Mouse (Mus musculus): ENCODE data around the gene 4930524B15Rik. TPM values are rescaled to one million over a fixed set of nuclear protein-coding genes. Genes with fewer than 3 reads are reported as not detected.
"Not testable (repeated sequence)": the region's sequence is repeated elsewhere in the genome, so short reads cannot be mapped to it uniquely, and the experiment has no call there.

Gene 4930524B15Rik
- polyA plus RNA-seq, 1 experiment from 2014 or later, result 0.32 TPM

DNA sequence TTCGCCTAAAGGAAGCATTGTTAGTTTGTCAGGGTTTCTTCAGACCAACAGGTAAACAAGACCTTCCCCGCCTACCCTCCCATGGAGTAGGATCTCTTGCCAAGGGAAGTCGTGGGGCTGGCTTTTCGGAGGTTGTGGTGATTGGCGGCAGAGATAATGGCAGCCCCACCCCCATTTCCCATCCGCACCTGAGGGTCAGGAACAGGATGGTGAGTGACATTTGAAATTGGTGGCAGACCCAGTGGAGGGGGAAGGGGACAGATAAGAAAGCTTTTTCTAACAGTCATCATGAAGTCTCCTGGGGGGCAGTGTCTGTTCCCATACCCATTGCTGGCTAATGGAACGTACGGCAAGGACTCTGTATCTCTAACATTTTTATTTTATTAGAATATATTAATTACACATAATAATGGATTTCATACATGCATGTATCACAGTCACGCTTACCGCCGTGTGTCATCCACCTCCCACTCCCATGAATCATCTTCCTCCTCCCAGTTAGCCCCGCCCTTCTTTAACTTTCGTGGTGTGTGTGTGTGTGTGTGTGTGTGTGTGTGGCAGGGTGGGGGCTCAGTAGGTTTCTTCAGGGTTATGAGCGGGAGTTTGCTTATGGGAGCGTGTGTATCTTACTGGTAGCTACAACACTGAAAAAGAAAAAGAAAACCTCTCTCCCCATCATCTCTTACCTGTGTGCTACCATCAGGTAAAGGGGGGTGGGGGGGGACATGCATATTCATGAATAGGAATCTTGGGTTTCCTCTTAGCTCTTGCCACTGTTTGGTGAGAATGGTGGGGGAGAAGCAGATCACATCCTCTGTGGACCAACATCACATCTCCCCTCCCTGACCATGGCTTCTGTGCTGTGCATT lies 16.7 kb upstream of the 4930524B15Rik start:
- Histone ChIP-seq H3K9me3 (ENCODE audit: control insufficient read depth, low read length) (no peaks in the 10 kb centered on the region), H3K27ac (ENCODE audit: low read depth, low read length) (no peak overlapping the region), H3K4me1 (replicated peaks; ENCODE audit: control insufficient read depth, insufficient read depth, low read length) (no peaks in the 10 kb centered on the region), H3K36me3 (ENCODE audit: control insufficient read depth, insufficient read depth, low read length) (no peaks in the 10 kb centered on the region), H3K27me3 (ENCODE audit: control insufficient read depth, insufficient read depth, low read length) (no peaks in the 10 kb centered on the region), H3K4me3 (ENCODE audit: low read depth, low read length) (peak overlapping the region; percentile 35), H3K4me2 (replicated peaks; ENCODE audit: low read depth, low read length) (peak overlapping the region; percentile 45), H3K9ac (ENCODE audit: low read depth, low read length) (peak overlapping the region; percentile 35)
- DNase-seq (ENCODE audit: low spot score) (peak; percentile 22), ATAC-seq (ENCODE audit: low FRiP score) (peak; percentile 65)
- 15% methylated on average over 15 of the region's 15 CpGs for WGBS

DNA sequence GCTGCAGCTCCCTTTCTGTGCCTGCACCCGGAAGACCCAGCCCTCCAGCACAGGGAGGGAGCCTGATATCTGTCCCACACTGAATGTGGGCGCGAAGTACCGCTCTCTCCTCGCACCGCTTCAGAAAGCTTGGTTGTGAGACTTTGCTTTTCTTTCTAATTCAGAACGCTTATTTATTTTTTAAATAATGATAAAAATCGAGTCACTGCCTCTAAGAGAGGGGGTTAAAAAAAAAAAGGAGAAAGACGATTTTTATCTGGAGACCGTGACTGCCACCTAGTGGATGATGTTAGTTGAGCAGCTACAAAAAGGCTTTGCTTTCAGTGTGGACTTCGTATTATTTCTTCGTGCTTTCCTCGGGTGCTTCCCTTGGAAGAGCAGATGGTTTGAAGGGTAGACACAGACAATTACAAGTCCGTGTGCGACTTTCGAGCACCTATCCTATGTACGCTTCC lies 16.0 kb upstream of the 4930524B15Rik start:
- Histone ChIP-seq H3K27me3 (ENCODE audit: control insufficient read depth, insufficient read depth, low read length) (no peaks in the 10 kb centered on the region), H3K4me2 (replicated peaks; ENCODE audit: low read depth, low read length) (peak overlapping the region; percentile 45), H3K9ac (ENCODE audit: low read depth, low read length) (peak overlapping the region; percentile 35), H3K4me3 (ENCODE audit: low read depth, low read length) (peak overlapping the region; percentile 35), H3K27ac (ENCODE audit: low read depth, low read length) (no peak overlapping the region), H3K9me3 (ENCODE audit: control insufficient read depth, low read length) (no peaks in the 10 kb centered on the region), H3K36me3 (ENCODE audit: control insufficient read depth, insufficient read depth, low read length) (no peaks in the 10 kb centered on the region), H3K4me1 (replicated peaks; ENCODE audit: control insufficient read depth, insufficient read depth, low read length) (no peaks in the 10 kb centered on the region)
- peak; percentile 91 for DNase-seq (ENCODE audit: low spot score)
- ATAC-seq (ENCODE audit: low FRiP score), result peak; percentile 87
- 2% methylated on average over 17 of the region's 17 CpGs for WGBS

GRCm38 (mm10) chr11:31960071-31960470 lies 5.3 kb upstream of the 4930524B15Rik start:
- Histone ChIP-seq H3K9ac (ENCODE audit: low read depth, low read length) (no peak overlapping the region), H3K27ac (ENCODE audit: low read depth, low read length) (no peak overlapping the region), H3K4me2 (replicated peaks; ENCODE audit: low read depth, low read length) (no peak overlapping the region), H3K4me1 (replicated peaks; ENCODE audit: control insufficient read depth, insufficient read depth, low read length) (no peaks in the 10 kb centered on the region), H3K4me3 (ENCODE audit: low read depth, low read length) (no peak overlapping the region), H3K9me3 (ENCODE audit: control insufficient read depth, low read length) (no peaks in the 10 kb centered on the region), H3K36me3 (ENCODE audit: control insufficient read depth, insufficient read depth, low read length) (no peaks in the 10 kb centered on the region), H3K27me3 (ENCODE audit: control insufficient read depth, insufficient read depth, low read length) (no peaks in the 10 kb centered on the region)
- DNase-seq (ENCODE audit: low spot score), result no peak
- ATAC-seq (ENCODE audit: low FRiP score), result no peak

DNA sequence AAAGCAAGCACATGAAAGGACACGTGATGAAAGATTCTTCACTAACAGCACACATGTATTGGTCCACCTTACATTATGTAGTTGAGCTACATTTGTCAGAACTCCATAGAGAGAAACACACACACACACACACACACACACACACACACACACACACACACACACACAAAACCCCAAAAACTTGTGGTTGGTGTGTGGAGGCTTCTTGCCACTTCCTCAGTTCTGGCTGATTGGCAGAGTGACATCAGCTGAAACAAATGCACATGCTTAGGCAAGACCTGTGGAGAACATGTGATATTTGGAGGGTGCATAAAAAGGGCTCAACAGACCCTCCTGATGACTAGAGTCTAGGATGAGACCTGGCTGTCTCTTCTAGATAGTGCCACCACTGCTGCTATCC lies 1.4 kb upstream of the 4930524B15Rik start:
- Histone ChIP-seq H3K27me3 (ENCODE audit: control insufficient read depth, insufficient read depth, low read length) (no peaks in the 10 kb centered on the region), H3K9ac (ENCODE audit: low read depth, low read length) (no peak overlapping the region), H3K27ac (ENCODE audit: low read depth, low read length) (no peak overlapping the region), H3K9me3 (ENCODE audit: control insufficient read depth, low read length) (no peaks in the 10 kb centered on the region), H3K4me1 (replicated peaks; ENCODE audit: control insufficient read depth, insufficient read depth, low read length) (no peaks in the 10 kb centered on the region), H3K4me2 (replicated peaks; ENCODE audit: low read depth, low read length) (no peak overlapping the region), H3K36me3 (ENCODE audit: control insufficient read depth, insufficient read depth, low read length) (no peaks in the 10 kb centered on the region), H3K4me3 (ENCODE audit: low read depth, low read length) (no peak overlapping the region)
- 94% methylated on average over 1 of the region's 1 CpGs for WGBS
- ATAC-seq (ENCODE audit: low FRiP score) (no peak), DNase-seq (ENCODE audit: low spot score) (no peak)

GRCm38 (mm10) chr11:31974132-31974531 lies 8.7 kb downstream of the 4930524B15Rik start:
- Histone ChIP-seq H3K4me3 (ENCODE audit: low read depth, low read length) (no peak overlapping the region), H3K9ac (ENCODE audit: low read depth, low read length) (no peak overlapping the region), H3K4me2 (replicated peaks; ENCODE audit: low read depth, low read length) (no peak overlapping the region), H3K4me1 (replicated peaks; ENCODE audit: control insufficient read depth, insufficient read depth, low read length) (no peaks in the 10 kb centered on the region), H3K36me3 (ENCODE audit: control insufficient read depth, insufficient read depth, low read length) (no peaks in the 10 kb centered on the region), H3K9me3 (ENCODE audit: control insufficient read depth, low read length) (no peaks in the 10 kb centered on the region), H3K27ac (ENCODE audit: low read depth, low read length) (no peak overlapping the region), H3K27me3 (ENCODE audit: control insufficient read depth, insufficient read depth, low read length) (no peaks in the 10 kb centered on the region)
- ATAC-seq (ENCODE audit: low FRiP score), result no peak
- DNase-seq (ENCODE audit: low spot score), result no peak
- WGBS, result 82% methylated on average over 4 of the region's 4 CpGs

DNA sequence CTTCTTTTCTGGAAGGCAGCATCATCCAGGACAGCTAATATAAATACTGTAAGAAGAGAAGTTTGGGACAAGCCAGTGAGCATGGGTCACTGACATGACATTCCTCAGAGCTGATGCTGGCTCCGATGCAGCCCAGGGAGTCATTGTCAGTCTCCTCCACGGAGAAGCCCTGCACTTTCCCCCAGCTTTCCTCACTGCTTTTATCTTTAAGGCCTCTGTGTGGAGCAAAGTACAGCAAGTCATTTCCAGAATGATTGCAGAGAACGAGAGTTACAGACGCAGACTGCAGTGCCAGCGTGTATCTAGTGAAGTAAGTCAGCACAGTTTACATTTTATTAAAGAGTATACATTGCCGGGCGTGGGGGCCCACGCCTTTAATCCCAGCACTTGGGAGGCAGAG lies 9.4 kb downstream of the 4930524B15Rik start:
- Histone ChIP-seq H3K9me3 (ENCODE audit: control insufficient read depth, low read length) (no peaks in the 10 kb centered on the region; the same call in 1 of the 2 replicates), H3K4me2 (replicated peaks; ENCODE audit: low read depth, low read length) (no peak overlapping the region), H3K27me3 (ENCODE audit: control insufficient read depth, insufficient read depth, low read length) (no peaks in the 10 kb centered on the region), H3K27ac (ENCODE audit: low read depth, low read length) (no peak overlapping the region), H3K4me3 (ENCODE audit: low read depth, low read length) (no peak overlapping the region), H3K9ac (ENCODE audit: low read depth, low read length) (no peak overlapping the region), H3K4me1 (replicated peaks; ENCODE audit: control insufficient read depth, insufficient read depth, low read length) (no peaks in the 10 kb centered on the region), H3K36me3 (ENCODE audit: control insufficient read depth, insufficient read depth, low read length) (no peaks in the 10 kb centered on the region)
- no peak for ATAC-seq (ENCODE audit: low FRiP score)
- DNase-seq (ENCODE audit: low spot score), result no peak
- WGBS, result 64% methylated on average over 8 of the region's 8 CpGs

- H3K4me2 ChIP-seq (replicated peaks; ENCODE audit: low read depth, low read length), result no peak overlapping the region
- 87% methylated on average over 5 of the region's 5 CpGs for WGBS
- ATAC-seq (ENCODE audit: low FRiP score), result no peak
Measured at GRCm38 (mm10) chr11:31975678-31976077, 10.3 kb downstream of the 4930524B15Rik start.

DNA sequence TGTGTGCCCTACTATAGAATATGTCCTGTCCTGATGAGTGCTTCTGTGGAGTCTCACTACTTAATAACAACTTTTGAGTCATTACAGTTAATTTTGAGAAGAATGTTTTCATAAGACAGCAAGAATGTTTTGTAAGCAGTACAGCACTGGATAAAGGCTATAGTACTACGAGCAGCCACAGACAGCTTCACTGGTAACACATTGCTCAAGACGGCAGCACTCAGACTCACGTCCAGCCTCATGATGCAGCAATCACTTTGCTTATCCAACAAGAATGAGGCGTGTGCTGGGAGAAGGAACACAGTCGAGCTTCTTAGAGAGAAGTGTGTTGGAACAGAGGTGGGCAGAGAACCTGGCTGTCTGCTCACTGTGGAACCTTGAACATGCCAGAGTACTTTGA lies 10.7 kb downstream of the 4930524B15Rik start:
- Histone ChIP-seq H3K27ac (ENCODE audit: low read depth, low read length) (no peak overlapping the region), H3K4me2 (replicated peaks; ENCODE audit: low read depth, low read length) (no peak overlapping the region), H3K27me3 (ENCODE audit: control insufficient read depth, insufficient read depth, low read length) (no peaks in the 10 kb centered on the region), H3K4me3 (ENCODE audit: low read depth, low read length) (no peak overlapping the region), H3K9ac (ENCODE audit: low read depth, low read length) (no peak overlapping the region), H3K36me3 (ENCODE audit: control insufficient read depth, insufficient read depth, low read length) (no peaks in the 10 kb centered on the region), H3K9me3 (ENCODE audit: control insufficient read depth, low read length) (no peaks in the 10 kb centered on the region; the same call in 1 of the 2 replicates), H3K4me1 (replicated peaks; ENCODE audit: control insufficient read depth, insufficient read depth, low read length) (no peaks in the 10 kb centered on the region)
- ATAC-seq (ENCODE audit: low FRiP score) (no peak), DNase-seq (ENCODE audit: low spot score) (no peak)
- WGBS, result 78% methylated on average over 5 of the region's 5 CpGs

More at GRCm38 (mm10) chr11:31975678-31976077, 10.3 kb downstream of the 4930524B15Rik start:
- Histone ChIP-seq H3K9ac (ENCODE audit: low read depth, low read length) (no peak overlapping the region), H3K36me3 (ENCODE audit: control insufficient read depth, insufficient read depth, low read length) (no peaks in the 10 kb centered on the region), H3K4me1 (replicated peaks; ENCODE audit: control insufficient read depth, insufficient read depth, low read length) (no peaks in the 10 kb centered on the region), H3K9me3 (ENCODE audit: control insufficient read depth, low read length) (no peaks in the 10 kb centered on the region; the same call in 1 of the 2 replicates), H3K4me3 (ENCODE audit: low read depth, low read length) (no peak overlapping the region), H3K27ac (ENCODE audit: low read depth, low read length) (no peak overlapping the region), H3K27me3 (ENCODE audit: control insufficient read depth, insufficient read depth, low read length) (no peaks in the 10 kb centered on the region)
- DNase-seq (ENCODE audit: low spot score), result no peak

DNA sequence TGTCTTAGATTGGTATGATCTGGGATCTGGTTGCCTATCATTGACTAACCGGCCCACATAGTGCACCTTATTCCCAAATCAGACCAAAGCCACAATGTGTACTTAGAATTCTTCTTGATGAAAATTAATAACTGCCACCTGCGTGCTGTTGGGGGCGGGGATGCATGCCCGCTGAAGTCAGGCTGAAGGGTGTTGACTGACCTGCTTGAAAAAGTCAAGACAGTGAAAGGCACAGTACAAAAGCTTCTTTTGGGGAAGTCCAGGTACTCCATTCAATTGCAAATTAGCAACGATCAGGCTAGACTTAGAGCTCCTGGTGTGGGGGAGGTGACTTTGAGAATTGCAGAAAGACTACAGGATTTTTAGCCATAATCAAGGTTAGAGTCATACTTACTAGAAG lies 14.7 kb downstream of the 4930524B15Rik start:
- ATAC-seq (ENCODE audit: low FRiP score); H3K27ac ChIP-seq (ENCODE audit: low read depth, low read length); H3K27me3 ChIP-seq (ENCODE audit: control insufficient read depth, insufficient read depth, low read length); DNase-seq (ENCODE audit: low spot score); H3K9ac ChIP-seq (ENCODE audit: low read depth, low read length); H3K9me3 ChIP-seq (ENCODE audit: control insufficient read depth, low read length); H3K4me2 ChIP-seq (replicated peaks; ENCODE audit: low read depth, low read length); H3K4me3 ChIP-seq (ENCODE audit: low read depth, low read length); H3K4me1 ChIP-seq (replicated peaks; ENCODE audit: control insufficient read depth, insufficient read depth, low read length); H3K36me3 ChIP-seq (ENCODE audit: control insufficient read depth, insufficient read depth, low read length): not testable (repeated sequence)
- WGBS, result 85% methylated on average over 5 of the region's 5 CpGs
